Mouse (Mus musculus): ENCODE data around the gene Dnm3.

- no peak for TF ChIP-seq CTCF (IDR thresholded peaks at IDR 0.05)
- TF ChIP-seq POLR2A (IDR thresholded peaks at IDR 0.05; ENCODE audit: insufficient read depth, low read depth, low read length), result no peak
Measured at GRCm38 (mm10) chr1:162100033-162100820, 377.6 kb downstream of the Dnm3 start.

Measured in heart, adult 2 months (tissue).